Mouse (Mus musculus): Measurements from ENCODE around the gene Tfcp2. TPM values are rescaled to one million over a fixed set of nuclear protein-coding genes. Genes with fewer than 3 reads are reported as not detected.
A peak's percentile ranks its signal among the peaks of the same experiment; 100 is the strongest.

Gene Tfcp2
- total and polyA plus RNA-seq, 3 experiments, result 20.4 to 21.5 TPM; not detected in 1

DNA sequence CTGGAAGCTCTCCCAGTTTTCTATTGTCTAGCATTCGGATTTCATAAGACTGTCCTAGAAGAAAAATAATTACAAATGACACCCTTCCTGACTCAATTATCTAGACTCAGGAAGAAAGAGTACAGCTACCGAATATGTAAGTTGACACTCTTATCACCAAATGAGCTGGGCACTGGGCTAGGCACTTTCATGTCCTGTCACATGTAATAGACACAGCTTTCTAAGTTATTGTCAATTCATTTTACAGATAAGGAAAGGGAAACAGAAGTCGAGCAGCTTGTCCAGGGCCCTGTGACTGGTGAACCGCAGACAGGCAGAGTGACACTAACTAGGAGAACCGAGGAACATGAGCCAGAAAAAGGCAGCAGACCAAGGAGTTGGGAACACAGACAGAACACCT lies 23.9 kb downstream of the Tfcp2 start:
- no peaks in the 10 kb centered on the region for H3K27me3 ChIP-seq (ENCODE audit: control insufficient read depth in 1 of 2, insufficient read depth in 2 of 2, low read length in 2 of 2)
- no peaks in the 10 kb centered on the region for H3K9me3 ChIP-seq (replicated peaks; ENCODE audit: insufficient read depth, low read length)
- H3K79me2 ChIP-seq (ENCODE audit: control insufficient read depth, insufficient read depth, low read length, poor library complexity), result no peaks in the 10 kb centered on the region
- DNase-seq (ENCODE audit: low read depth, low spot score), result peak; percentile 86
- H3K27ac ChIP-seq (ENCODE audit: control insufficient read depth, low read depth, low read length), result peak overlapping the region; percentile 57
- TF ChIP-seq TCF12 (IDR thresholded peaks at IDR 0.05; ENCODE audit: low read depth, low read length) (peak; percentile 56; the same call in 1 of the 2 replicates), GATA1 (IDR thresholded peaks at IDR 0.05; ENCODE audit: low read depth, low read length) (peak; percentile 84), MYC (IDR thresholded peaks at IDR 0.05; ENCODE audit: low read depth, low read length) (peak; percentile 85), POLR2AphosphoS2 (IDR thresholded peaks at IDR 0.05; ENCODE audit: low read length) (no peak), SIN3A (IDR thresholded peaks at IDR 0.05; ENCODE audit: low read length) (peak; percentile 91), BHLHE40 (IDR thresholded peaks at IDR 0.05; ENCODE audit: borderline replicate concordance, low read depth, low read length) (peak; percentile 72), RAD21 (IDR thresholded peaks at IDR 0.05; ENCODE audit: low read depth, low read length) (no peak; the same call in 1 of the 2 replicates), TBP (IDR thresholded peaks at IDR 0.05; ENCODE audit: low read depth, low read length) (no peak), EP300 (IDR thresholded peaks at IDR 0.05; ENCODE audit: low read depth in 1 of 2, low read length in 2 of 2) (peak; percentile 77 to 80), USF1 (IDR thresholded peaks at IDR 0.05; ENCODE audit: low read depth, low read length) (peak; percentile 72), HCFC1 (IDR thresholded peaks at IDR 0.05; ENCODE audit: low read depth, low read length) (0 out of 2 replicates have a peak, but pooled peaks have one; percentile 37), MAX (IDR thresholded peaks at IDR 0.05; ENCODE audit: low read length) (peak; percentile 87), SMC3 (IDR thresholded peaks at IDR 0.05; ENCODE audit: low read depth, low read length) (0 out of 2 replicates have a peak, but pooled peaks have one; percentile 3), POLR2A (IDR thresholded peaks at IDR 0.05; ENCODE audit: control insufficient read depth in 1 of 2, insufficient read depth in 1 of 2, low read depth in 1 of 2, low read length in 2 of 2, poor library complexity in 1 of 2) (no peak), ZNF384 (IDR thresholded peaks at IDR 0.05; ENCODE audit: low read depth, low read length) (peak; percentile 22; the same call in 1 of the 2 replicates), JUND (IDR thresholded peaks at IDR 0.05; ENCODE audit: low read depth, low read length) (no peak), KAT2A (conservative IDR thresholded peaks at IDR 0.05; ENCODE audit: low read depth, low read length) (no peak), ZMIZ1 (IDR thresholded peaks at IDR 0.05; ENCODE audit: low read depth, low read length) (no peak), ELF1 (IDR thresholded peaks at IDR 0.05; ENCODE audit: low read depth, low read length) (0 out of 2 replicates have a peak, but pooled peaks have one; percentile 52), ZKSCAN1 (IDR thresholded peaks at IDR 0.05; ENCODE audit: low read depth, low read length) (no peak), MXI1 (IDR thresholded peaks at IDR 0.05; ENCODE audit: low read depth, low read length) (peak; percentile 94), ETS1 (IDR thresholded peaks at IDR 0.05; ENCODE audit: low read depth, low read length) (peak; percentile 91), MEF2A (IDR thresholded peaks at IDR 0.05; ENCODE audit: extremely low read depth, insufficient replicate concordance, low read depth, low read length, poor library complexity, severe bottlenecking) (peak; percentile 37; the same call in 1 of the 2 replicates), TAL1 (IDR thresholded peaks at IDR 0.05; ENCODE audit: low read length) (peak; percentile 50; the same call in 1 of the 2 replicates), NRF1 (IDR thresholded peaks at IDR 0.05; ENCODE audit: insufficient read depth, low read depth, low read length, poor library complexity, severe bottlenecking) (no peak)
- H3K9ac ChIP-seq (ENCODE audit: control insufficient read depth, low read depth, low read length, poor library complexity, severe bottlenecking), result no peak overlapping the region
- H3K4me3 ChIP-seq (ENCODE audit: control insufficient read depth in 1 of 2, insufficient read depth in 1 of 2, low read depth in 2 of 2, low read length in 2 of 2), result peak overlapping the region in 1 of 2 experiments; percentile 16; a peak in 1 of 4 replicates
- H3K4me1 ChIP-seq (ENCODE audit: control insufficient read depth in 1 of 2, insufficient read depth in 2 of 2, low read length in 2 of 2), result peaks cover 15 to 22% of the 10 kb centered on the region in 2 experiments
- H3K36me3 ChIP-seq (ENCODE audit: control insufficient read depth in 1 of 2, insufficient read depth in 2 of 2, low read length in 2 of 2), result peaks cover 3 to 22% of the 10 kb centered on the region in 2 experiments
